Mouse (Mus musculus) small intestine, adult 2 months (tissue): ENCODE results near the gene Iba57. TPM values are rescaled to one million over a fixed set of nuclear protein-coding genes. Genes with fewer than 3 reads are reported as not detected.

ENCODE experiments used
- H3K27ac ChIP-seq: fragments of 200-500 bp; 2 replicates; pipeline ENCODE4 v1.5.1; 2012; ENCODE audit warnings: low read depth, low read length, control low read depth, inconsistent platforms; ENCODE audit not compliant: insufficient read depth
- H3K27me3 ChIP-seq: fragments of 200-500 bp; 2 replicates; pipeline ENCODE4 v1.6.1; 2012; ENCODE audit warnings: mild to moderate bottlenecking, moderate library complexity, low read length, inconsistent platforms; ENCODE audit not compliant: control insufficient read depth, insufficient read depth
- H3K36me3 ChIP-seq: fragments of 200-500 bp; 2 replicates; pipeline ENCODE4 v1.6.1; 2012; ENCODE audit warnings: mild to moderate bottlenecking, low read length, control low read depth, inconsistent platforms; ENCODE audit not compliant: control insufficient read depth, insufficient read depth
- H3K4me1 ChIP-seq: fragments of 200-500 bp; 2 replicates; pipeline ENCODE4 v1.6.1; 2012; ENCODE audit warnings: low read length, inconsistent platforms, mixed read lengths; ENCODE audit not compliant: control insufficient read depth, insufficient read depth, insufficient read length
- H3K4me3 ChIP-seq: fragments of 200-500 bp; 2 replicates; pipeline ENCODE4 v1.5.1; 2012; ENCODE audit warnings: low read depth, mild to moderate bottlenecking, control low read depth, inconsistent platforms, low read length, moderate library complexity
- CTCF ChIP-seq: fragments of 200-500 bp; IDR thresholded peaks from 2 replicates; pipeline ENCODE4 v1.5.1; 2012; ENCODE audit warnings: low read depth, mild to moderate bottlenecking, control low read depth, inconsistent platforms, low read length, moderate library complexity, mixed read lengths; ENCODE audit not compliant: insufficient replicate concordance, insufficient read length; ENCODE audit errors: extremely low read depth
- POLR2A ChIP-seq: fragments of 200-500 bp; IDR thresholded peaks from 2 replicates; pipeline ENCODE4 v1.6.1; 2012; ENCODE audit warnings: low read depth, mild to moderate bottlenecking, control low read depth, inconsistent platforms, low read length, moderate library complexity
- WGBS: fragments of 180-500 bp; shearing (Covaris S2); methylation state at CpG from one replicate; pipeline ENCODE4 v1.1.7; 2018; 5-methylcytosine and 5-hydroxymethylcytosine counted together
- polyA plus RNA-seq: library from polyadenylated mRNA; depleted of rRNA; stranded (reverse); fragments of >200 nt; gene quantifications from 2 replicates; pipeline ENCODE4 v1.2.3, GENCODE M21; 2012

Gene Iba57
- polyA plus RNA-seq, 1 experiment, result 8.0 TPM

DNA sequence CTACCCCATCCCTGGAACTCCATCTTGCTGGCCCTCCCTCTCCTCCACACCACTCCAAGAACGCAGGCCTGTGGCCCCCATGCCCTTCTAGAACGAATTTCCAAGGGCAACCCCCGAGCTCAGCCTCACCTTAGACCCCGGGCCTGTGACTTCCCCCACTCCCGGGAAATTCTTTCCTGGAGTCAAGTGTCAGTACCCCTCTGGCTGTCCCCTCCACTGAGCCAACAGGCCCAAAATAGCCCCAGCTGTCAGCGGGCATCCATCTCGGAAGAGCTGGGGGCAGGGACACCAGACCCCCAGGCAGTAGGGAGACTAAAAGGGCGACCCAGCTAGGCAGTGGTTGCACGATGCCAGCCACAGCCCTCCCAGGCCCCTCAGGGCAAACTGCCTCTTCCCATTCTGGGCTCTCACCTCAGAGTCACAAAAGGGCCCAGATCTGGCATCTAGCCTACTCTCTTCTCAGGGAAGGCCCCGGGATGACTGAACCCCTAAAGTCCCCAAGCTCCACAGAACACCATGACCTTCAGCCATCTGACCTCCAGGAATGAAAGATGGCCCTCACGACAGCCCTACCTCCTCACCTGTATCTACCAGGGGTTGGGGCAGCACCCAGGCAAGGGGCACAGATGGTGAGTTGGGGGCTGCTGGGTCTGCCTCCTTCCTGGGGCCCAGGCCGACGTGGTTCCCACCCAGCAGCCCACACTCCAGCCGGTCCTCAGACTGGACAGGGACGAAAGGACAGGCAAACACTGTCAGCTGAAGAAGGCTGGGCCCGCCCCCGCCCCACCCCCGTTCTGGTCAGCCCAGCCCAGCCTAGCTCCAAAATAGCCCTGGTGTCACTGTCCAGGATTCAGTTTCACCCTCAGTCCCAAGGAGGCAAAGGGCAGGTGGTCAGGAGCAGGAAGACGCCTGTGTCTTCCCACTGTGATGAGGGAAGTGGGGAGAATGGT lies 24.7 kb downstream of the Iba57 start:
- Histone ChIP-seq H3K27ac (no peak overlapping the region), H3K4me1 (peaks cover 18% of the 10 kb centered on the region), H3K36me3 (no peaks in the 10 kb centered on the region), H3K4me3 (no peak overlapping the region), H3K27me3 (peaks cover 29% of the 10 kb centered on the region)
- TF ChIP-seq POLR2A (no peak), CTCF (no peak)
- 75% methylated on average over 19 of the region's 19 CpGs for WGBS

DNA sequence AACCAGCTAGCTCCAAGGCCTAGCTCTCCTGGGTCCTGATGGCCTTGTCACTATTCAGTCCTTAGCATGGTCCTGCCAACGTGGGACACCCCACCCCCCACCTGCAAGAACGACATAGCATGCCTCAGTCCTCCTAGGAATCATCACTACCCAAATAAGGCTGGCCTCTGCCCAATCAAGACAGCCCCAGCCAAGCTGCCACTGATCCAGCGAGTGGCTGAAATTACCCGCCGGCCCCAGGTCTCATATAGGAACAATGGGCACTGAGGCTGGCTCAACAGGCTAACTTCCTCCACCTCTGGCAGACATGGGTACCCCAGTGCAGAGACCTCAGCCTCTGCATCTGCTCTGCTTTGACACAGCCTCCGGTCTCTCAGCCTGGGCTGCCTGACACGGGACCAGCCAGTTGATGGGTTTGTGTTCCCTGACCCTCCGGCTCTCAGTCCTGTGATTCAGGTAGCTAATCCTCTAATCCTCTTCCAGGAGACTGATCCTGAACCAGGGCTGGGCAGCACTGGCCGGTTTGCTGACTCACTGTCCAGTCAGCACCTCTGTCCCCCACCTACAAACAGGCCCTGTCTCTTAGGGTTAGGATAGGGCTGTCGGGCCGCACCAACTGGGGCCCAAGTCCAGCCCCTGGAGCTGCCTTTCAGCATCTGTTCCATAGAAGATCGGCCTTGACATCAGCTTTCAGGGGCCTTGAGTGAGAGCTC lies 26.4 kb downstream of the Iba57 start:
- TF ChIP-seq POLR2A (no peak), CTCF (no peak)
- peaks cover 29% of the 10 kb centered on the region for H3K27me3 ChIP-seq
- H3K4me1 ChIP-seq, result peaks cover 18% of the 10 kb centered on the region
- H3K36me3 ChIP-seq, result no peaks in the 10 kb centered on the region
- H3K27ac ChIP-seq, result no peak overlapping the region
- WGBS, result 86% methylated on average over 12 of the region's 12 CpGs
- H3K4me3 ChIP-seq, result no peak overlapping the region

DNA sequence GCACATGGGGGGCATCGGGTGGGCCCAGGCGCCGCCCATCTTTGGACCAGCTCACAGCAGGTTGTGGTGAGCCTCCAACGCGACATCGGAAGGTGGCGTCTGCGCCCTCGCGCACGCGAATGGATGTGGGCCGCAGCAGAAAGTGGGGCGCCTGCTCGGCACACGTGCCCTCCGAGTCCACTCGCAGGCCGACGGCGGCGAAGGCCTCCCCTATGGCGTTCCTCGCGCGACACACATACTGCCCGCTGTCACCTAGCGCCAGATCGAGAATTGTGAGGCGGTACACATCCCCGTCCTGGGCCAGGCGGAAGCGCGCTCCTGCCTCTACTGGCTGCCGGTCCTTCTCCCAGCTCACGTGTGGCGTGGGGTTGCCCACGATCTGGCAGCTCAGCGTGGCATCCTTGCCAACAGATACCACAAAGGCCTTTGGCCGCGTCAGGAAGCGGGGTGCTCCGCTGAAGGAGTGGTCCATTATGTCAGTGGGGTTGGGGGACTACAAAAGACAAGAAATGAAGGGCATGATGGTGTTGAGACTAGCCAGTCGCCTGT lies 27.6 kb downstream of the Iba57 start, which contains the start of gene Obscn:
TSS of gene Obscn (minus strand) at position 499 of the 549 bp plus-strand sequence.
- no peak for TF ChIP-seq CTCF
- no peak for TF ChIP-seq POLR2A
- Histone ChIP-seq H3K4me3 (peak within 1 kb of the TSS; percentile 25), H3K27ac (no peak within 1 kb of the TSS), H3K36me3 (no peaks in the 10 kb centered on the region), H3K27me3 (peaks cover 29% of the 10 kb centered on the region), H3K4me1 (peaks cover 18% of the 10 kb centered on the region)
- 13% methylated on average over 44 of the region's 44 CpGs for WGBS

DNA sequence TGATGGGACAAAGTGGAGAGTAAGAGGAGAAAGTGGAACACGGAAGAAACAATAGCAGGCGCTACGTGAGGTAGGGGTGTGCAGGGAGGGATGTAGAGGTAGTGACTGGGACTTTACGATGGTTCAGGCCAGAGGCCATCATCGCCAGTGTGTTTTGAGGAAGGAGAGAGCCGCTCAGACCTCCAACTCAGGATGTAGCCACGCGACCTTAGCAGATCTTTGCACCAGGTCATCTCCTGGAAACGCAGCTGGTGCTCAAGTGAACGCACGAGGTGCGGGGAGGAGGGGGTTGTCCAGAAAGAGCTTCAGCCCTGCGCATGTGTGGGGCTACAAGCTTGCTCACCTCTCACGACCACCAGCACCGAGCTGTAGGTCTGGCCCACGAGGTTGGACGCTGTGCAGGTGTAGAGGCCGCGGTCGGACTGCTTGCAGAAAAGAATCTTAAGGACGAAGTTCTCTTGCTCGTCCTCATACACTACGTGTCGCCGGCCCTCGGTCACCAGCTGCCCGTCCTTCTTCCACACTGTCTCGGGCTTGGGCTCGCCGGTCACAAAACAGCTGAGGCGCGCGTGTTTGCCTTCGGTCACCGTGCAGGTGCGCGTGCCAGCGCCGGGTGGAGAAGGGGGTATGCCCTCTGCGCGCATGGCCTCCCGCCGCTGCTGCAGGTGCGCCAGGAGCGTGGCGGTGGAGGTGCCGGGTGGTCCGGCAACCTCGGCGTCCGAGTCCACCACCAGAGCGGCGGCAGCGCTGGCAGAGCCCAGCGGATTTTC lies 28.3 kb downstream of the Iba57 start:
- H3K36me3 ChIP-seq, result no peaks in the 10 kb centered on the region
- TF ChIP-seq POLR2A, result no peak
- no peak for TF ChIP-seq CTCF
- WGBS, result 4% methylated on average over 55 of the region's 55 CpGs
- H3K27me3 ChIP-seq, result peaks cover 29% of the 10 kb centered on the region
- H3K27ac ChIP-seq, result no peak overlapping the region
- peaks cover 18% of the 10 kb centered on the region for H3K4me1 ChIP-seq
- H3K4me3 ChIP-seq, result peak overlapping the region; percentile 25

DNA sequence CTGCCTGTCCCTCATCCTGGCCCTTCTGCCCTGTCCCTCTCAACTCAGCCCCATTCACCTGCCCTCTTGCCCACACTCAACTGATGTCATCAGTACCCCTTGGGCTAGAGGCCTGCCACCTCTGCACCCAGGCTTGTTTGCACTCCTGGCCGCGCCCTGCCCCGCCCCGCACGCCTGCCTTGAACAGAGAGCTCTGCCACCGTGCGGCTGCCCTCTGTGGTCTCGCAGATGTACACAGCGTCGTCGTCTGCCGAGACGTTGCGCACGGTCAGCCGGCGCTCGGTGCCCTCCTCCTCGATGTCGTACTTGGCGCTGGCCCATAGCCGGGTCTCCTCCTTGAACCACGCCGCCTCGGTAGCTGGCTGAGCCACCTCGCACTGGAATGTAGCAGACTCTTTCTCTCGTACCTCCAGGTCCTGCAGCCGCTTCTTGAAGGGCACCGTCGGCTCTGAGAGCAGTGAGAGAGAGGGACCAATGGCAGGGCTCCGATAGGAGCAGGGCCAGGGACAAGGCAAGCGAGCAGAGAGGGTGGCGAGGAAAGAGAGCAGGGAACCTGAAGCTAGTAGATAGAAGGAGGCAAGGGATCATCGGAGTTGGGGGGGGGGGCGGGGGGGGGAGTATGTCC lies 29.1 kb downstream of the Iba57 start:
- WGBS, result 4% methylated on average over 34 of the region's 35 CpGs
- no peak for TF ChIP-seq POLR2A
- TF ChIP-seq CTCF, result no peak
- H3K27me3 ChIP-seq, result peaks cover 29% of the 10 kb centered on the region
- H3K4me3 ChIP-seq, result peak overlapping the region; percentile 43
- no peaks in the 10 kb centered on the region for H3K36me3 ChIP-seq
- H3K27ac ChIP-seq, result no peak overlapping the region
- peaks cover 18% of the 10 kb centered on the region for H3K4me1 ChIP-seq

DNA sequence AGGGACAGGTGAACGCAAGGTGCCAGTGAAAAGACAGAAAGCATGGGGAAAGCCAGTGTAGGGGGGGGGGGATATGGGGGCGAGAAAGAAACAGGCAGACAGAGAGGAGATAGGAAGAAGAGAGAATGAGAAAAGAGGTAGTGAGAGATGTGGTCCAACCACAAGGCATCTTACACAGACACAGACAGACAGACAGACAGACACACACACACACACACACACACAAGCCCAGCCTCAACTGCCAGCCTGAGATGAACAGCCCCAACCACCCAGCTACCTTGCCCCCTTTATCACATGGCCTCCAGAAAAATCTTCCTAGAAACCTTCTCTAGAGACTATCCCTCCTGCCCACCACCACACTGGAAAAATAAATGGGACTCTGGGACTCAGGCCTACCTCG lies 31.5 kb downstream of the Iba57 start:
- Histone ChIP-seq H3K36me3 (no peaks in the 10 kb centered on the region), H3K4me3 (no peak overlapping the region), H3K4me1 (peaks cover 18% of the 10 kb centered on the region), H3K27me3 (peaks cover 29% of the 10 kb centered on the region), H3K27ac (no peak overlapping the region)
- TF ChIP-seq CTCF (no peak), POLR2A (no peak)
- 73% methylated on average over 3 of the region's 3 CpGs for WGBS
